ENCODE assay signal across 8 mouse cellular contexts in genomic region chr2:34772252-34773235, GRCm38 (mm10). TPM values are rescaled to one million over a fixed set of nuclear protein-coding genes. Genes with fewer than 3 reads are reported as not detected.
DNase-seq lines count a peak whose midpoint lies in the region; ATAC-seq and TF ChIP-seq lines count a peak whose summit lies in the region.

No protein-coding gene starts in this region.

- peak overlapping the region; percentile 74 to 99 (median 97) for H3K4me3 ChIP-seq in CH12.LX (replicated peaks in 1 of 3; ENCODE audit: low read depth in 2 of 3, low read length in 2 of 3, poor library complexity in 1 of 3)
- peak overlapping the region; percentile 78 to 84 for H3K4me3 ChIP-seq in liver, embryonic 14.5 days (ENCODE audit: insufficient read depth in 1 of 2, low read depth in 2 of 2, low read length in 2 of 2)
- peak overlapping the region; percentile 81 for H3K4me3 ChIP-seq in neural tube, embryonic 15.5 days (replicated peaks)

- peak overlapping the region; percentile 74 for H3K27ac ChIP-seq in CH12.LX (ENCODE audit: insufficient read depth, low read depth)
- H3K27ac ChIP-seq in liver, embryonic 14.5 days, result peak overlapping the region; percentile 79
- H3K27ac ChIP-seq in neural tube, embryonic 15.5 days (replicated peaks), result peak overlapping the region; percentile 91

- ATAC-seq in liver, embryonic 14.5 days (ENCODE audit: insufficient read depth), result peak; percentile 32
- ATAC-seq in neural tube, embryonic 15.5 days (ENCODE audit: low FRiP score), result peak; percentile 46

- TF ChIP-seq EP300 in CH12.LX (IDR thresholded peaks at IDR 0.05; ENCODE audit: low read length), result no peak
- no peak for TF ChIP-seq EP300 in liver, embryonic 14.5 days (IDR thresholded peaks at IDR 0.05; ENCODE audit: low read depth)

- peak; percentile 2 for DNase-seq in heart, adult 11 months
- DNase-seq in heart, adult 18-20 months, result no peak
- peak; percentile 76 for DNase-seq in CH12.LX (ENCODE audit: extremely low read depth)
- peak; percentile 65 for DNase-seq in embryo, embryonic 10.5 days (ENCODE audit: low spot score)
- DNase-seq in heart, postnatal 4 days, result peak; percentile 55
- DNase-seq in liver, embryonic 14.5 days (ENCODE audit: low read depth in 3 of 3, low spot score in 3 of 3), result peak in 2 of 3 experiments; percentile 37 to 71
- DNase-seq in right cerebral cortex, adult 18-20 months, result no peak

- H3K4me2 ChIP-seq in CH12.LX (ENCODE audit: insufficient read depth, low read depth, poor library complexity, severe bottlenecking), result peak overlapping the region; percentile 99
- peak overlapping the region; percentile 86 for H3K4me2 ChIP-seq in liver, embryonic 14.5 days (ENCODE audit: low read depth)
- peak overlapping the region; percentile 69 for H3K4me2 ChIP-seq in neural tube, embryonic 15.5 days

- peaks cover 66% of the 10 kb centered on the region for H3K79me2 ChIP-seq in CH12.LX (replicated peaks; ENCODE audit: control insufficient read depth, extremely low read depth, insufficient read depth, poor library complexity, severe bottlenecking)

- H3K9me3 ChIP-seq in CH12.LX (replicated peaks; ENCODE audit: low read length), result no peaks in the 10 kb centered on the region
- H3K9me3 ChIP-seq in liver, embryonic 14.5 days (ENCODE audit: control insufficient read depth, low read length), result no peaks in the 10 kb centered on the region
- H3K9me3 ChIP-seq in neural tube, embryonic 15.5 days (replicated peaks), result no peaks in the 10 kb centered on the region

- H3K36me3 ChIP-seq in CH12.LX (replicated peaks in 1 of 2; ENCODE audit: control insufficient read depth in 1 of 2, insufficient read depth in 1 of 2, low read length in 1 of 2), result peaks cover 36 to 63% of the 10 kb centered on the region in 2 experiments
- H3K36me3 ChIP-seq in liver, embryonic 14.5 days (replicated peaks; ENCODE audit: control insufficient read depth, insufficient read depth, low read depth), result peaks cover 51% of the 10 kb centered on the region
- H3K36me3 ChIP-seq in neural tube, embryonic 15.5 days, result peaks cover 39% of the 10 kb centered on the region

- no peak for TF ChIP-seq CTCF in CH12.LX (conservative IDR thresholded peaks at IDR 0.05 in 1 of 2, IDR thresholded peaks at IDR 0.05 in 1 of 2; ENCODE audit: low read depth in 2 of 2, low read length in 2 of 2)
- TF ChIP-seq CTCF in liver, embryonic 14.5 days (IDR thresholded peaks at IDR 0.05; ENCODE audit: low read depth), result no peak

- no peak; the same call in 1 of the 2 replicates for TF ChIP-seq POLR2A in CH12.LX (IDR thresholded peaks at IDR 0.05; ENCODE audit: low read depth, low read length)

- TF ChIP-seq RAD21 in CH12.LX (IDR thresholded peaks at IDR 0.05; ENCODE audit: low read depth, low read length), result no peak

- H3K9ac ChIP-seq in CH12.LX (ENCODE audit: insufficient read depth, low read depth), result peak overlapping the region; percentile 83
- H3K9ac ChIP-seq in liver, embryonic 14.5 days (replicated peaks), result peak overlapping the region; percentile 89
- H3K9ac ChIP-seq in neural tube, embryonic 15.5 days (replicated peaks), result peak overlapping the region; percentile 94

- peaks cover 2 to 37% of the 10 kb centered on the region in 2 experiments; a peak in 2 of 4 replicates for H3K4me1 ChIP-seq in CH12.LX (ENCODE audit: control insufficient read depth in 1 of 2, insufficient read depth in 2 of 2)
- peaks cover 24 to 29% of the 10 kb centered on the region in 2 experiments for H3K4me1 ChIP-seq in liver, embryonic 14.5 days (replicated peaks; ENCODE audit: control insufficient read depth in 2 of 2, insufficient read depth in 2 of 2, low read length in 1 of 2)
- H3K4me1 ChIP-seq in neural tube, embryonic 15.5 days, result peaks cover 58% of the 10 kb centered on the region

- in situ Hi-C loops in CH12.LX (cut with MboI; ENCODE audit: low pct_ligation_motif_present, low pct_unique_long_range_greater_than_20kb, low sequenced_read_pairs), result no loop called here

- H3K27me3 ChIP-seq in CH12.LX (replicated peaks), result no peaks in the 10 kb centered on the region
- H3K27me3 ChIP-seq in liver, embryonic 14.5 days (ENCODE audit: control insufficient read depth, insufficient read depth, low read length), result no peaks in the 10 kb centered on the region
- H3K27me3 ChIP-seq in neural tube, embryonic 15.5 days (replicated peaks), result no peaks in the 10 kb centered on the region

- 2% methylated on average over 50 of the region's 50 CpGs for WGBS in liver, embryonic 14.5 days (ENCODE audit: insufficient replicate concordance)
- WGBS in neural tube, embryonic 15.5 days, result 4% methylated on average over 50 of the region's 50 CpGs

- dilution Hi-C loops in CH12.LX (cut with MboI; ENCODE audit: extremely low pct_ligation_motif_present, extremely low pct_unique_long_range_greater_than_20kb, low sequenced_read_pairs), result no loop called here

TF ChIP-seq in CH12.LX, 34 proteins besides CTCF, POLR2A, EP300 and RAD21:
- no peak for TF ChIP-seq MXI1 (IDR thresholded peaks at IDR 0.05; ENCODE audit: low read depth, low read length)
- no peak for TF ChIP-seq SMC3 (IDR thresholded peaks at IDR 0.05; ENCODE audit: low read depth, low read length)
- no peak for TF ChIP-seq MYC (IDR thresholded peaks at IDR 0.05; ENCODE audit: low read depth, low read length)
- no peak for TF ChIP-seq HCFC1 (IDR thresholded peaks at IDR 0.05; ENCODE audit: low read depth, low read length)
- no peak for TF ChIP-seq BHLHE40 (IDR thresholded peaks at IDR 0.05; ENCODE audit: low read depth, low read length)
- TF ChIP-seq KAT2A (IDR thresholded peaks at IDR 0.05; ENCODE audit: insufficient replicate concordance, low read length), result no peak
- TF ChIP-seq MEF2A (IDR thresholded peaks at IDR 0.05; ENCODE audit: borderline replicate concordance, low read depth, low read length), result no peak
- TF ChIP-seq ZKSCAN1 (IDR thresholded peaks at IDR 0.05; ENCODE audit: borderline replicate concordance, low read depth, low read length), result no peak
- no peak for TF ChIP-seq JUN (IDR thresholded peaks at IDR 0.05; ENCODE audit: insufficient read depth, low read depth, low read length)
- TF ChIP-seq MAFK (IDR thresholded peaks at IDR 0.05; ENCODE audit: insufficient replicate concordance, low read length), result no peak
- TF ChIP-seq SIN3A (IDR thresholded peaks at IDR 0.05; ENCODE audit: low read length), result no peak
- no peak for TF ChIP-seq NRF1 (IDR thresholded peaks at IDR 0.05; ENCODE audit: low read depth, low read length)
- no peak for TF ChIP-seq CHD1 (IDR thresholded peaks at IDR 0.05; ENCODE audit: low read depth, low read length)
- no peak for TF ChIP-seq MAZ (IDR thresholded peaks at IDR 0.05; ENCODE audit: low read depth, low read length)
- TF ChIP-seq CHD2 (IDR thresholded peaks at IDR 0.05; ENCODE audit: low read length), result no peak
- TF ChIP-seq TBP (conservative IDR thresholded peaks at IDR 0.05; ENCODE audit: low read depth, low read length), result no peak
- TF ChIP-seq USF2 (conservative IDR thresholded peaks at IDR 0.05; ENCODE audit: low read depth, low read length), result no peak
- TF ChIP-seq PAX5 (IDR thresholded peaks at IDR 0.05; ENCODE audit: low read length), result no peak

RNA-seq across cellular contexts. Expression of gene Hspa5, which starts 0.8 kb away (rescaled TPM):
- 100 to 1,000 TPM; 563 to 758 TPM for total RNA-seq in heart, adult 18-20 months (2021)
- total RNA-seq in CH12.LX (2012; rRNA removed) (866 and 1,326 TPM in 2 replicates), CH12.LX (2014; rRNA removed) (1,168 and 1,315 TPM in 2 replicates)
- polyA plus RNA-seq in CH12.LX (2012; ENCODE audit: insufficient read length, low read depth), result 791 and 827 TPM in 2 replicates
- total RNA-seq in heart, postnatal 4 days (2021), result 100 to 1,000 TPM; 417 to 448 TPM
- polyA plus RNA-seq in liver, embryonic 14.5 days (2012; rRNA removed), result 74.0 and 253 TPM in 2 replicates
- 461 and 479 TPM in 2 replicates for polyA plus RNA-seq in liver, embryonic 14.5 days (2014; fragmentation: Nextera tagmentation; extraction: Ambion mirVana)
- polyA plus RNA-seq in neural tube, embryonic 15.5 days (2015; fragmentation: Nextera tagmentation; extraction: Ambion mirVana), result 475 and 549 TPM in 2 replicates

RNA-seq across cellular contexts. Expression of gene Gapvd1, which starts 17.5 kb away (rescaled TPM):
- 10 to 100 TPM; 39.7 to 40.2 TPM for total RNA-seq in heart, adult 18-20 months (2021)
- total RNA-seq in CH12.LX (2012; rRNA removed) (47.0 and 54.6 TPM in 2 replicates), CH12.LX (2014; rRNA removed) (45.1 and 50.5 TPM in 2 replicates)
- 63.1 and 71.3 TPM in 2 replicates for polyA plus RNA-seq in CH12.LX (2012; ENCODE audit: insufficient read length, low read depth)
- 10 to 100 TPM; 53.5 to 59.8 TPM for total RNA-seq in heart, postnatal 4 days (2021)
- polyA plus RNA-seq in liver, embryonic 14.5 days (2012; rRNA removed), result 20.1 and 22.9 TPM in 2 replicates
- 71.8 and 76.6 TPM in 2 replicates for polyA plus RNA-seq in liver, embryonic 14.5 days (2014; fragmentation: Nextera tagmentation; extraction: Ambion mirVana)
- polyA plus RNA-seq in neural tube, embryonic 15.5 days (2015; fragmentation: Nextera tagmentation; extraction: Ambion mirVana), result 102 and 105 TPM in 2 replicates

RNA-seq across cellular contexts. Expression of gene Rabepk, which starts 27.2 kb away (rescaled TPM):
- 10 to 100 TPM; 13.5 to 15.5 TPM for total RNA-seq in heart, adult 18-20 months (2021)
- total RNA-seq in CH12.LX (2012; rRNA removed) (80.4 and 88.4 TPM in 2 replicates), CH12.LX (2014; rRNA removed) (61.2 and 68.8 TPM in 2 replicates)
- 62.1 and 64.1 TPM in 2 replicates for polyA plus RNA-seq in CH12.LX (2012; ENCODE audit: insufficient read length, low read depth)
- total RNA-seq in heart, postnatal 4 days (2021), result 10 to 100 TPM; 16.2 to 18.4 TPM
- polyA plus RNA-seq in liver, embryonic 14.5 days (2012; rRNA removed), result 12.3 and 15.3 TPM in 2 replicates
- 25.5 and 25.6 TPM in 2 replicates for polyA plus RNA-seq in liver, embryonic 14.5 days (2014; fragmentation: Nextera tagmentation; extraction: Ambion mirVana)
- 23.2 and 31.7 TPM in 2 replicates for polyA plus RNA-seq in neural tube, embryonic 15.5 days (2015; fragmentation: Nextera tagmentation; extraction: Ambion mirVana)

RNA-seq across cellular contexts. Expression of gene Fbxw2, which starts 53.6 kb away (rescaled TPM):
- total RNA-seq in heart, adult 18-20 months (2021), result 10 to 100 TPM; 46.9 to 49.2 TPM
- total RNA-seq in CH12.LX (2012; rRNA removed) (36.7 and 42.9 TPM in 2 replicates), CH12.LX (2014; rRNA removed) (67.8 and 76.4 TPM in 2 replicates)
- polyA plus RNA-seq in CH12.LX (2012; ENCODE audit: insufficient read length, low read depth), result 61.2 and 62.4 TPM in 2 replicates
- 10 to 100 TPM; 56.9 to 61.8 TPM for total RNA-seq in heart, postnatal 4 days (2021)
- 26.3 and 30.8 TPM in 2 replicates for polyA plus RNA-seq in liver, embryonic 14.5 days (2012; rRNA removed)
- 38.6 and 41.7 TPM in 2 replicates for polyA plus RNA-seq in liver, embryonic 14.5 days (2014; fragmentation: Nextera tagmentation; extraction: Ambion mirVana)
- polyA plus RNA-seq in neural tube, embryonic 15.5 days (2015; fragmentation: Nextera tagmentation; extraction: Ambion mirVana), result 101 and 102 TPM in 2 replicates

Comparison
In these comparisons a context has a peak if more than half of its experiments do, and no peak if none do; other contexts are left out.
1. DNase-seq: peak in heart, adult 11 months (single experiment), CH12.LX (single experiment), embryo, embryonic 10.5 days (single experiment), heart, postnatal 4 days (single experiment) and liver, embryonic 14.5 days (2 of 3); none in heart, adult 18-20 months (0 of 2) and right cerebral cortex, adult 18-20 months (single experiment).
2. Peak in every context shown above with its lines, with median percentiles within 50 percentile points of each other: H3K27ac ChIP-seq, H3K4me2 ChIP-seq, H3K4me3 ChIP-seq and H3K9ac ChIP-seq.